Mouse (Mus musculus) embryonic facial prominence, embryonic 15.5 days (tissue): Measurements from ENCODE around the gene Smim1. TPM values are rescaled to one million over a fixed set of nuclear protein-coding genes. Genes with fewer than 3 reads are reported as not detected.

Source experiments
- ATAC-seq: fragments of 200-750 bp; cut with Nextera tagmentation; 2 replicates; pipeline ENCODE4 v1.8.0; 2017; ENCODE audit warnings: low read depth, moderate TSS enrichment; ENCODE audit not compliant: insufficient number of reproducible peaks, low FRiP score, low TSS enrichment
- H3K27ac ChIP-seq: fragments of 300-500 bp; sonication (generic); replicated peaks from 2 replicates; pipeline ENCODE4 v1.5.1; 2015; ENCODE audit warnings: mild to moderate bottlenecking, inconsistent platforms
- H3K27me3 ChIP-seq: fragments of 300-500 bp; sonication (generic); 2 replicates; pipeline ENCODE4 v1.6.1; 2015; ENCODE audit warnings: inconsistent platforms
- H3K36me3 ChIP-seq: fragments of 300-500 bp; sonication (generic); 2 replicates; pipeline ENCODE4 v1.6.1; 2015; ENCODE audit warnings: mild to moderate bottlenecking, inconsistent platforms
- H3K4me1 ChIP-seq: fragments of 300-500 bp; sonication (generic); 2 replicates; pipeline ENCODE4 v1.6.1; 2015; ENCODE audit warnings: inconsistent platforms
- H3K4me2 ChIP-seq: fragments of 300-500 bp; sonication (generic); replicated peaks from 2 replicates; pipeline ENCODE4 v1.6.1; 2015; ENCODE audit warnings: mild to moderate bottlenecking, inconsistent platforms
- H3K4me3 ChIP-seq: fragments of 300-500 bp; sonication (generic); replicated peaks from 2 replicates; pipeline ENCODE4 v1.5.1; 2015; ENCODE audit warnings: mild to moderate bottlenecking, inconsistent platforms
- H3K9ac ChIP-seq: fragments of 300-500 bp; sonication (generic); 2 replicates; pipeline ENCODE4 v1.6.1; 2015; ENCODE audit warnings: inconsistent platforms
- H3K9me3 ChIP-seq: fragments of 300-500 bp; sonication (generic); replicated peaks from 2 replicates; pipeline ENCODE4 v1.6.1; 2016; ENCODE audit warnings: inconsistent platforms
- WGBS: fragments of 180-500 bp; shearing (Covaris S2); methylation state at CpG from one replicate; pipeline ENCODE4 v1.1.7; 2015; 5-methylcytosine and 5-hydroxymethylcytosine counted together
- polyA plus RNA-seq: library from polyadenylated mRNA; unstranded; fragments of >200 nt; fragmentation: Nextera tagmentation; extraction: Ambion mirVana; gene quantifications from 2 replicates; pipeline ENCODE4 v1.2.1, GENCODE M21; 2015

Gene Smim1
- polyA plus RNA-seq, 1 experiment from 2014 or later, result 28.4 TPM

DNA sequence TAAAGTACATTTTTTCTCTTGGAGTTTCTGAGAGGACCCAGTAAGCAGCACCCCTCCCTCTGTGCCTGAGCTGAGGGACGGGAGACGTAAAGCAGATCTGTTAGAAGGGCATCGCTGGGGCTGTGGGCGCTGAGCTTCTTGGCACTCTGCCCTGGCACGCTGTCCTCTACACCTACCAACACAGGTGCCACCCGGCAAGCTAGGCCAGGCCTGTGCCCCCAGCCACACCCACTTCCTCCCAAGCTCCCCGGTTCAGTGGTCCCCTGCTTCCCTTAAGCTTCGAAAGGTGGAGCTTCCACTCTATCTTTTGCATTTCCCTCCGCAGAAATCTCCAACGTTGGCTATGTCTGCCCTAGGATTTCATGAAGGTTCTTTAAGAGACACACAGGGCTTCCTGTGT, 46.8 kb downstream of the Smim1 start:
- H3K27me3 ChIP-seq, result no peaks in the 10 kb centered on the region
- no peak overlapping the region for H3K9ac ChIP-seq
- H3K9me3 ChIP-seq, result no peaks in the 10 kb centered on the region
- no peak overlapping the region for H3K27ac ChIP-seq
- H3K4me3 ChIP-seq, result no peak overlapping the region
- peaks cover 55% of the 10 kb centered on the region for H3K36me3 ChIP-seq
- peaks cover 18% of the 10 kb centered on the region for H3K4me1 ChIP-seq
- 91% methylated on average over 10 of the region's 10 CpGs for WGBS
- H3K4me2 ChIP-seq, result no peak overlapping the region
- ATAC-seq, result no peak

DNA sequence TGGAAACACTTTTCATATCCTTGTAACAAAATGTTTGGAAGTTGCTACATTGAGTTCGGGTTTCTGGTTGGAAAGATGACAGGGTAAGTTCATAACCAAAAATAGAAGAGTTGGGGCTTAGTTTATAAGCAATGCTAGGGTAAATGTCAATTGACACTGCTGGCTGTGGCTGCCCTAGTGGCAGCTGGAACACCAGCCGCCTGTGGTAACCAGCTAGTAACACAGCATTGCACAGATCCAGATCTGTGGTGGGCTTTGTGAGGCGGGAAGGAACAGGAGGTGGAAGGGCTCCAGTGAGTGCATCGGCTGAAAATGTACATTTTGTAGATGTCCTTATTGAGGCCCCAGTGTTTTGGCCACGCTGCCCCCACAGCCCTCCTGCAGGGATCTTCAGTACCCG, 50.3 kb downstream of the Smim1 start:
- peaks cover 18% of the 10 kb centered on the region for H3K4me1 ChIP-seq
- H3K27ac ChIP-seq, result no peak overlapping the region
- no peaks in the 10 kb centered on the region for H3K27me3 ChIP-seq
- ATAC-seq, result no peak
- no peaks in the 10 kb centered on the region for H3K9me3 ChIP-seq
- H3K4me3 ChIP-seq, result peak overlapping the region; percentile 99
- 42% methylated on average over 6 of the region's 6 CpGs for WGBS
- H3K36me3 ChIP-seq, result peaks cover 33% of the 10 kb centered on the region
- H3K4me2 ChIP-seq, result peak overlapping the region; percentile 95
- peak overlapping the region; percentile 95; the same call in 1 of the 2 replicates for H3K9ac ChIP-seq

DNA sequence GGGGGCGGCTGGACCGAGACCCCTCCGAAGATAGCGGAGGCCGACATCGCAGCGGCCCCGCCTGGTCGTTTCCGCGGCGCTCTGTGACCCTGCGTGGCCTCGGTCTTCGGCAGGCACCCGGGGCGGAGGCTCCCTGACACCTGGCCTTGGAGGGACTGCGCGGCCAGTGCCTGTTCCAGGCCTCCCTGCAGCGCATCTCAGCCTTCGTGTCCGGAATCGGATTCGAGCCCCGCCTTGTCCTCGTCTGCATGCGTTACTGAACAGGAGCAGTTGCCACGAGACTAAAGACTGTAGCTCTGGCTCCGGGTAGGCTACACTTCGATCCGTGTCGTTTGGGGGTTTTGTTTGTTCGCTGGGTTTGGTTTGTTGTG, 50.8 kb downstream of the Smim1 start:
- Histone ChIP-seq H3K27me3 (no peaks in the 10 kb centered on the region), H3K4me2 (peak overlapping the region; percentile 95), H3K27ac (peak overlapping the region; percentile 58; the same call in 1 of the 2 replicates), H3K9me3 (no peaks in the 10 kb centered on the region), H3K4me3 (peak overlapping the region; percentile 99), H3K36me3 (peaks cover 33% of the 10 kb centered on the region), H3K4me1 (peaks cover 18% of the 10 kb centered on the region), H3K9ac (peak overlapping the region; percentile 95)
- ATAC-seq, result peak; percentile 49
- WGBS, result under 1% methylated on average over 33 of the region's 33 CpGs

DNA sequence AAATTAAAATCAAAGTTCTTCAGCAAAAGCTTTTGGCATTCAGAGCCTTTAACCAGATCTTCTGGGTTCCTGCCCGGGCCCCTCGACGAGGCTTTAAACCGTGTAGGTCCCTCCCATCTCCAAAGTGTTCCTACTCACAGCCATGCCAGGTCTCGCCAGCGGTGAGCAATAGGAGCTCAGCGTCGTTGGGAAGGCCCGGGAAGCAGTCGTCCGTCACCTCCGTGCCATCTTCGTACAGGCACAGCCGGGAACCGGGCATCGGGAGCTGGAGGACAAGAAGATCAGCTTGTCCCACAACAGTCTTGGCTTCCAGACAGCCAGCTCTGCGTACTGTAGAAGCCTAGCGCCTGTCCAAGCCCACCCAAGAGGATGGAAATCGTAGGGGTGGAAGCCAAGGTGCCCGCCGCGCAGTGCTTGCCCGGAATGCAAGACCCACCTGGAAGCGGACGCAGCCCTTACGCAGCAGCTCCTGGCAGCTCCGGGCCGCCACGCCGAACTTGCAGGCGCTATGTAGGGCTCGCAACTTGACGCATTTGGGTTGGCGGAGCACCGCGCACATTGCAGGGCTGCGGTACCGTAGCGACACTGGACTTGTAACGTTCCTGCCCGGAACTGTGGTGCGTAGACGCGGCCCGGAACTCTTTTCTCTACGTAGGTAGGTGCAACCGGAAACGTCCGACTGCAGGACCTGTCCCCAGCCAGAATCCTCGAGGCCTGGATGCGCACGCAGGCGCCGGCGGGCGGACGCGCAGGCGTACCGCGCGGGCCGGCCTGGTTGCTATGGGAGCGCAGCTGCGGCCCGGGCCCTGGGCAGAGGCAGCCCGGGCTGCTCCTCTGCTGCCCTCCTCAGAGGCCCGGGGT, 51.4 kb downstream of the Smim1 start, which contains the start of the genes Dffb and Cep104:
Gene Dffb (minus strand): TSS at position 696 of the 861 bp plus-strand sequence.
Gene Cep104 (plus strand): TSS at position 764 of the 861 bp plus-strand sequence.
- ATAC-seq, result peak; percentile 94
- under 1% methylated on average over 68 of the region's 68 CpGs for WGBS
- peak within 1 kb of the TSS; percentile 99 for H3K4me3 ChIP-seq

More for the DNA sequence above, 51.4 kb downstream of the Smim1 start, which contains the start of the genes Dffb and Cep104:
- Histone ChIP-seq H3K27me3 (no peaks in the 10 kb centered on the region), H3K9me3 (no peaks in the 10 kb centered on the region), H3K27ac (peak within 1 kb of the TSS; percentile 65; the same call in 1 of the 2 replicates), H3K9ac (peak within 1 kb of the TSS; percentile 95), H3K4me1 (peaks cover 18% of the 10 kb centered on the region), H3K4me2 (peak within 1 kb of the TSS; percentile 95), H3K36me3 (peaks cover 33% of the 10 kb centered on the region)

Other genes with a start within 250 kb of the Smim1 start
- 74.7 and 79.0 TPM in 2 replicates for gene A430005L14Rik, start 69.0 kb downstream of the Smim1 start, polyA plus RNA-seq
- gene Dffb, start 51.1 kb downstream of the Smim1 start, polyA plus RNA-seq, result 12.7 and 15.0 TPM in 2 replicates
- gene Cep104, start 51.0 kb downstream of the Smim1 start, polyA plus RNA-seq, result 14.9 and 16.1 TPM in 2 replicates
- 21.3 and 23.1 TPM in 2 replicates for gene Lrrc47, start 14.5 kb downstream of the Smim1 start, polyA plus RNA-seq
- 0.15 and 0.20 TPM in 2 replicates for gene Ccdc27, start 16.4 kb upstream of the Smim1 start, polyA plus RNA-seq
- 9.3 and 9.8 TPM in 2 replicates for gene Trp73, start 114.0 kb upstream of the Smim1 start, polyA plus RNA-seq
- gene Wrap73, start 116.1 kb upstream of the Smim1 start, polyA plus RNA-seq, result 44.1 and 44.6 TPM in 2 replicates
- gene Tprgl, start 134.4 kb upstream of the Smim1 start, polyA plus RNA-seq, result 154 and 159 TPM in 2 replicates
- 146 and 154 TPM in 2 replicates for gene Megf6, start 144.5 kb upstream of the Smim1 start, polyA plus RNA-seq